Comparison of ENCODE assay signal across 20 mouse cellular contexts in genomic region chr2:30822460-30822859, GRCm38 (mm10). TPM values are rescaled to one million over a fixed set of nuclear protein-coding genes. Genes with fewer than 3 reads are reported as not detected.
DNase-seq lines count a peak whose midpoint lies in the region; ATAC-seq and TF ChIP-seq lines count a peak whose summit lies in the region.
"Had no signal": no experiment of that assay in that cellular context is flagged by ENCODE, and none has a peak within 500 bp of the region (broad histone marks: within the 10 kb centered on the region; RNA-seq: fewer than 3 reads in every experiment).

No protein-coding gene starts in this region.

- intact Hi-C loops in gastrocnemius, postnatal 36 days (cut with DNase I): no loop called here

- H3K9me3 ChIP-seq in hindbrain, embryonic 12.5 days (replicated peaks): no peaks in the 10 kb centered on the region
- H3K9me3 ChIP-seq in hindbrain, embryonic 14.5 days (ENCODE audit: control insufficient read depth, low read length): 0 out of 2 replicates have a peak, but pooled peaks cover 3% of the 10 kb centered on the region
- no peaks in the 10 kb centered on the region for H3K9me3 ChIP-seq in lung, embryonic 14.5 days (ENCODE audit: low read depth, low read length)
- H3K9me3 ChIP-seq in stomach, embryonic 14.5 days (ENCODE audit: control insufficient read depth, low read depth, low read length): no peaks in the 10 kb centered on the region
- H3K9me3 ChIP-seq in stomach, postnatal 0 days (ENCODE audit: control insufficient read depth, low read length): no peaks in the 10 kb centered on the region
- H3K9me3 ChIP-seq: embryonic facial prominence, embryonic 13.5 days had no signal

- peaks cover 88% of the 10 kb centered on the region for H3K36me3 ChIP-seq in hindbrain, embryonic 12.5 days
- peaks cover 84% of the 10 kb centered on the region for H3K36me3 ChIP-seq in hindbrain, embryonic 14.5 days (replicated peaks; ENCODE audit: control insufficient read depth, insufficient read depth)
- H3K36me3 ChIP-seq in lung, embryonic 14.5 days (ENCODE audit: insufficient read depth): peaks cover 81% of the 10 kb centered on the region
- peaks cover 60% of the 10 kb centered on the region for H3K36me3 ChIP-seq in stomach, embryonic 14.5 days (ENCODE audit: control insufficient read depth, insufficient read depth, low read length)
- H3K36me3 ChIP-seq in stomach, postnatal 0 days (ENCODE audit: control insufficient read depth, insufficient read depth, low read length): peaks cover 28% of the 10 kb centered on the region

- TF ChIP-seq CTCF in lung, embryonic 14.5 days (IDR thresholded peaks at IDR 0.05; ENCODE audit: low read depth): no peak
- TF ChIP-seq CTCF in stomach, postnatal 0 days (IDR thresholded peaks at IDR 0.05; ENCODE audit: low read depth): no peak

- H3K27ac ChIP-seq in hindbrain, embryonic 12.5 days: peak overlapping the region; percentile 55
- no peak overlapping the region for H3K27ac ChIP-seq in hindbrain, embryonic 14.5 days
- peak overlapping the region; percentile 65 for H3K27ac ChIP-seq in lung, embryonic 14.5 days (ENCODE audit: low read depth)
- peak overlapping the region; percentile 66; the same call in 1 of the 2 replicates for H3K27ac ChIP-seq in stomach, embryonic 14.5 days (ENCODE audit: low read length)
- no peak overlapping the region for H3K27ac ChIP-seq in stomach, postnatal 0 days (replicated peaks)

- ATAC-seq in hindbrain, embryonic 12.5 days (ENCODE audit: low FRiP score): no peak
- ATAC-seq in hindbrain, embryonic 14.5 days (ENCODE audit: low FRiP score): no peak
- no peak for ATAC-seq in lung, embryonic 14.5 days (ENCODE audit: insufficient read depth)
- no peak for ATAC-seq in stomach, embryonic 14.5 days (ENCODE audit: insufficient number of reproducible peaks, insufficient read depth, low FRiP score, low read depth)
- ATAC-seq in stomach, postnatal 0 days (ENCODE audit: low FRiP score, low TSS enrichment): no peak

- no peak overlapping the region for H3K4me2 ChIP-seq in hindbrain, embryonic 12.5 days (replicated peaks)
- H3K4me2 ChIP-seq in hindbrain, embryonic 14.5 days (replicated peaks): no peak overlapping the region
- no peak overlapping the region for H3K4me2 ChIP-seq in lung, embryonic 14.5 days
- no peak overlapping the region for H3K4me2 ChIP-seq in stomach, embryonic 14.5 days (replicated peaks; ENCODE audit: low read depth, low read length)
- H3K4me2 ChIP-seq in stomach, postnatal 0 days (replicated peaks; ENCODE audit: low read depth): no peak overlapping the region
- H3K4me2 ChIP-seq: embryonic facial prominence, embryonic 13.5 days; heart, embryonic 11.5 days; liver, embryonic 13.5 days had no signal

- DNase-seq in hindbrain, embryonic 14.5 days (ENCODE audit: low spot score): no peak
- no peak for DNase-seq in lung, embryonic 14.5 days
- DNase-seq in lung, postnatal 4 days: no peak
- DNase-seq in stomach, postnatal 0 days (ENCODE audit: low spot score): no peak
- DNase-seq in gastrocnemius, postnatal 36 days: no peak
- DNase-seq: adrenal gland, adult 2 months; cerebellum, adult 8-10 months; forebrain, postnatal 0 days; kidney, adult 18-20 months; kidney, postnatal 14 days; liver, embryonic 13.5 days; lung, postnatal 14 days; right cerebral cortex, postnatal 14 days; spleen, adult 18-20 months; thymus, postnatal 14 days had no signal

- no peak overlapping the region for H3K4me3 ChIP-seq in hindbrain, embryonic 12.5 days
- H3K4me3 ChIP-seq in hindbrain, embryonic 14.5 days (replicated peaks; ENCODE audit: low read length): no peak overlapping the region
- no peak overlapping the region for H3K4me3 ChIP-seq in lung, embryonic 14.5 days (ENCODE audit: low read depth, low read length)
- no peak overlapping the region for H3K4me3 ChIP-seq in stomach, embryonic 14.5 days (ENCODE audit: low read depth, low read length)
- H3K4me3 ChIP-seq in stomach, postnatal 0 days (ENCODE audit: low read depth, low read length): no peak overlapping the region
- H3K4me3 ChIP-seq: embryonic facial prominence, embryonic 13.5 days; liver, embryonic 13.5 days had no signal

- no peak overlapping the region for H3K9ac ChIP-seq in hindbrain, embryonic 12.5 days
- no peak overlapping the region for H3K9ac ChIP-seq in hindbrain, embryonic 14.5 days
- no peak overlapping the region for H3K9ac ChIP-seq in lung, embryonic 14.5 days
- no peak overlapping the region for H3K9ac ChIP-seq in stomach, embryonic 14.5 days (replicated peaks; ENCODE audit: low read depth, low read length)
- no peak overlapping the region for H3K9ac ChIP-seq in stomach, postnatal 0 days (ENCODE audit: low read length)
- H3K9ac ChIP-seq: embryonic facial prominence, embryonic 13.5 days; forebrain, postnatal 0 days; liver, embryonic 13.5 days had no signal

- H3K27me3 ChIP-seq in hindbrain, embryonic 12.5 days: no peaks in the 10 kb centered on the region
- no peaks in the 10 kb centered on the region for H3K27me3 ChIP-seq in hindbrain, embryonic 14.5 days (ENCODE audit: control insufficient read depth, insufficient read depth, low read length)
- H3K27me3 ChIP-seq in lung, embryonic 14.5 days (ENCODE audit: insufficient read depth, low read length): no peaks in the 10 kb centered on the region
- H3K27me3 ChIP-seq in stomach, embryonic 14.5 days (ENCODE audit: control insufficient read depth, insufficient read depth, low read length): no peaks in the 10 kb centered on the region
- H3K27me3 ChIP-seq in stomach, postnatal 0 days (ENCODE audit: control insufficient read depth, insufficient read depth, low read length): no peaks in the 10 kb centered on the region
- H3K27me3 ChIP-seq: embryonic facial prominence, embryonic 13.5 days; liver, embryonic 13.5 days had no signal

- 90% methylated on average over 8 of the region's 8 CpGs for WGBS in hindbrain, embryonic 12.5 days
- 94% methylated on average over 8 of the region's 8 CpGs for WGBS in hindbrain, embryonic 14.5 days
- WGBS in lung, embryonic 14.5 days: 87% methylated on average over 8 of the region's 8 CpGs
- WGBS in stomach, embryonic 14.5 days: 88% methylated on average over 8 of the region's 8 CpGs
- WGBS in stomach, postnatal 0 days: 88% methylated on average over 8 of the region's 8 CpGs

- TF ChIP-seq EP300 in stomach, postnatal 0 days (optimal IDR thresholded peaks at IDR 0.05): no peak

- peaks cover 28% of the 10 kb centered on the region for H3K4me1 ChIP-seq in hindbrain, embryonic 12.5 days
- peaks cover 11% of the 10 kb centered on the region for H3K4me1 ChIP-seq in hindbrain, embryonic 14.5 days (replicated peaks; ENCODE audit: control insufficient read depth, insufficient read depth, low read length)
- peaks cover 12% of the 10 kb centered on the region for H3K4me1 ChIP-seq in lung, embryonic 14.5 days (ENCODE audit: insufficient read depth)
- peaks cover 16% of the 10 kb centered on the region for H3K4me1 ChIP-seq in stomach, embryonic 14.5 days (ENCODE audit: control insufficient read depth, insufficient read depth, low read length)
- H3K4me1 ChIP-seq in stomach, postnatal 0 days (replicated peaks; ENCODE audit: control insufficient read depth, insufficient read depth): peaks cover 5% of the 10 kb centered on the region; the same call in 1 of the 2 replicates

RNA-seq across cellular contexts. Expression of gene Asb6, which starts 7.7 kb away (rescaled TPM):
- 38.9 and 40.6 TPM in 2 replicates for polyA plus RNA-seq in hindbrain, embryonic 12.5 days (2016; fragmentation: Nextera tagmentation; extraction: Ambion mirVana)
- polyA plus RNA-seq in hindbrain, embryonic 14.5 days (2014; fragmentation: Nextera tagmentation; extraction: Ambion mirVana): 37.6 and 39.3 TPM in 2 replicates
- 32.1 and 34.5 TPM in 2 replicates for polyA plus RNA-seq in lung, embryonic 14.5 days (2014; fragmentation: Nextera tagmentation; extraction: Ambion mirVana)
- polyA plus RNA-seq in stomach, embryonic 14.5 days (2014; fragmentation: Nextera tagmentation; extraction: Ambion mirVana): 27.1 and 29.1 TPM in 2 replicates
- polyA plus RNA-seq in stomach, postnatal 0 days (2015; fragmentation: Nextera tagmentation; extraction: Ambion mirVana): 17.2 and 19.6 TPM in 2 replicates
- total RNA-seq in gastrocnemius, postnatal 36 days (2021): 1 to 10 TPM; 6.6 to 7.6 TPM

RNA-seq across cellular contexts. Expression of gene Prrx2, which starts 12.3 kb away (rescaled TPM):
- 38.8 and 38.9 TPM in 2 replicates for polyA plus RNA-seq in hindbrain, embryonic 12.5 days (2016; fragmentation: Nextera tagmentation; extraction: Ambion mirVana)
- polyA plus RNA-seq in hindbrain, embryonic 14.5 days (2014; fragmentation: Nextera tagmentation; extraction: Ambion mirVana): 3.7 and 3.9 TPM in 2 replicates
- polyA plus RNA-seq in lung, embryonic 14.5 days (2014; fragmentation: Nextera tagmentation; extraction: Ambion mirVana): 15.7 and 15.9 TPM in 2 replicates
- 6.0 and 8.9 TPM in 2 replicates for polyA plus RNA-seq in stomach, embryonic 14.5 days (2014; fragmentation: Nextera tagmentation; extraction: Ambion mirVana)
- 1.8 and 2.0 TPM in 2 replicates for polyA plus RNA-seq in stomach, postnatal 0 days (2015; fragmentation: Nextera tagmentation; extraction: Ambion mirVana)
- total RNA-seq in gastrocnemius, postnatal 36 days (2021): 1 to 10 TPM; 1.9 to 2.4 TPM
- total RNA-seq: megakaryocyte-erythroid progenitor cell, adult 5-6 weeks had no signal

RNA-seq across cellular contexts. Expression of gene Ntmt1, which starts 14.8 kb away (rescaled TPM):
- polyA plus RNA-seq in hindbrain, embryonic 12.5 days (2016; fragmentation: Nextera tagmentation; extraction: Ambion mirVana): 97.2 and 102 TPM in 2 replicates
- 102 and 103 TPM in 2 replicates for polyA plus RNA-seq in hindbrain, embryonic 14.5 days (2014; fragmentation: Nextera tagmentation; extraction: Ambion mirVana)
- polyA plus RNA-seq in lung, embryonic 14.5 days (2014; fragmentation: Nextera tagmentation; extraction: Ambion mirVana): 88.3 and 96.0 TPM in 2 replicates
- 99.1 and 101 TPM in 2 replicates for polyA plus RNA-seq in stomach, embryonic 14.5 days (2014; fragmentation: Nextera tagmentation; extraction: Ambion mirVana)
- 52.4 and 53.3 TPM in 2 replicates for polyA plus RNA-seq in stomach, postnatal 0 days (2015; fragmentation: Nextera tagmentation; extraction: Ambion mirVana)
- 10 to 100 TPM; 13.0 to 15.9 TPM for total RNA-seq in gastrocnemius, postnatal 36 days (2021)

RNA-seq across cellular contexts. Expression of gene 1700001O22Rik, which starts 19.0 kb away (rescaled TPM):
- polyA plus RNA-seq in hindbrain, embryonic 12.5 days (2016; fragmentation: Nextera tagmentation; extraction: Ambion mirVana): 1.9 and 2.2 TPM in 2 replicates
- polyA plus RNA-seq in hindbrain, embryonic 14.5 days (2014; fragmentation: Nextera tagmentation; extraction: Ambion mirVana): 0.87 and 2.1 TPM in 2 replicates
- 3.9 and 4.3 TPM in 2 replicates for polyA plus RNA-seq in lung, embryonic 14.5 days (2014; fragmentation: Nextera tagmentation; extraction: Ambion mirVana)
- 2.5 and 3.3 TPM in 2 replicates for polyA plus RNA-seq in stomach, embryonic 14.5 days (2014; fragmentation: Nextera tagmentation; extraction: Ambion mirVana)
- polyA plus RNA-seq in stomach, postnatal 0 days (2015; fragmentation: Nextera tagmentation; extraction: Ambion mirVana): 2.0 and 2.5 TPM in 2 replicates
- 1 to 10 TPM; 1.3 to 5.3 TPM for total RNA-seq in gastrocnemius, postnatal 36 days (2021)

Comparison
In these comparisons a context has a peak if more than half of its experiments do, and no peak if none do; other contexts are left out.
1. H3K27ac ChIP-seq: peak in hindbrain, embryonic 12.5 days (single experiment), lung, embryonic 14.5 days (single experiment) and stomach, embryonic 14.5 days (single experiment); none in hindbrain, embryonic 14.5 days (single experiment) and stomach, postnatal 0 days (single experiment).